Mouse (Mus musculus): ENCODE data around the gene Parp9. TPM values are rescaled to one million over a fixed set of nuclear protein-coding genes. Genes with fewer than 3 reads are reported as not detected.
"Not testable (repeated sequence)": the region's sequence is repeated elsewhere in the genome, so short reads cannot be mapped to it uniquely, and the experiment has no call there.

Gene Parp9
- polyA plus RNA-seq (2015; fragmentation: Nextera tagmentation; extraction: Ambion mirVana) = 4.8 and 5.0 TPM in 2 replicates

GRCm38 (mm10) chr16:35938211-35939151 lies at the start of gene Parp9, which contains the start of gene Dtx3l:
TSS of gene Parp9 (plus strand) at chr16:35938470.
TSS of gene Dtx3l (minus strand) at chr16:35939151.
- Histone ChIP-seq H3K27me3 (ENCODE audit: insufficient read depth, low read length) (no peaks in the 10 kb centered on the region), H3K4me1 (ENCODE audit: insufficient read depth, low read length) (0 out of 2 replicates have a peak, but pooled peaks cover 3% of the 10 kb centered on the region), H3K36me3 (ENCODE audit: insufficient read depth, low read length) (no peaks in the 10 kb centered on the region; the same call in 1 of the 2 replicates), H3K9me3 (ENCODE audit: low read length) (no peaks in the 10 kb centered on the region), H3K4me2 (replicated peaks; ENCODE audit: low read depth, low read length) (peak within 1 kb of the TSS; percentile 81), H3K9ac (replicated peaks; ENCODE audit: low read length) (peak within 1 kb of the TSS; percentile 62), H3K27ac (ENCODE audit: low read length) (no peak within 1 kb of the TSS), H3K4me3 (ENCODE audit: low read length) (peak within 1 kb of the TSS; percentile 52)
- 2% methylated on average over 52 of the region's 52 CpGs for WGBS
- ATAC-seq (ENCODE audit: low FRiP score, low TSS enrichment) = peak; percentile 74; the same call in 1 of the 2 replicates

- 89% methylated on average over 5 of the region's 5 CpGs for WGBS
- Histone ChIP-seq H3K27ac (ENCODE audit: low read length) (no peak overlapping the region), H3K27me3 (ENCODE audit: insufficient read depth, low read length) (no peaks in the 10 kb centered on the region), H3K4me2 (replicated peaks; ENCODE audit: low read depth, low read length) (no peak overlapping the region), H3K4me3 (ENCODE audit: low read length) (no peak overlapping the region), H3K9me3 (ENCODE audit: low read length) (no peaks in the 10 kb centered on the region), H3K36me3 (ENCODE audit: insufficient read depth, low read length) (no peaks in the 10 kb centered on the region), H3K9ac (replicated peaks; ENCODE audit: low read length) (no peak overlapping the region), H3K4me1 (ENCODE audit: insufficient read depth, low read length) (no peaks in the 10 kb centered on the region)
- ATAC-seq (ENCODE audit: low FRiP score, low TSS enrichment) = no peak
These were observed 49.4 kb upstream of the Parp9 start for GRCm38 (mm10) chr16:35888910-35889309.

DNA sequence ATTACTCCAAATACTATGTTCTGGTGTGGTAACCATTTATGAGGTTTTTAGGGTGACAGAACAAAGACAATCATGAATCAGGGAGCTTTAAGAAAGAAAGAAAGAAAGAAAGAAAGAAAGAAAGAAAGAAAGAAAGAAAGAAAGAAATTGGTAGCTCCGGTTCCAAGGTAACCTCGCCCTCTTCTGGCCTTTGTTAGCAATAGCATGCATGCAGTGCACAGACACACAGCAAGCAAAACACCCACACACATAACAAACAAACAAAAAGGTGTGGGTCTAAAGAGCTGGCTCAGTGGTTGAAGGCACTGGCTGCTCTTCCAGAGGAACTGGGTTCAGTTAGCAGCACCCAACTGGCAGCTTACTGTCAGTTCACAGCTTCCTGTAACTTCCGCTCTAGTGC lies 47.6 kb upstream of the Parp9 start:
- 74% methylated on average over 3 of the region's 3 CpGs for WGBS
- Histone ChIP-seq H3K27ac (ENCODE audit: low read length) (no peak overlapping the region), H3K27me3 (ENCODE audit: insufficient read depth, low read length) (no peaks in the 10 kb centered on the region), H3K36me3 (ENCODE audit: insufficient read depth, low read length) (no peaks in the 10 kb centered on the region), H3K9ac (replicated peaks; ENCODE audit: low read length) (no peak overlapping the region), H3K4me1 (ENCODE audit: insufficient read depth, low read length) (no peaks in the 10 kb centered on the region), H3K4me2 (replicated peaks; ENCODE audit: low read depth, low read length) (no peak overlapping the region), H3K9me3 (ENCODE audit: low read length) (no peaks in the 10 kb centered on the region), H3K4me3 (ENCODE audit: low read length) (no peak overlapping the region)
- ATAC-seq (ENCODE audit: low FRiP score, low TSS enrichment) = no peak

GRCm38 (mm10) chr16:35891603-35892002 lies 46.7 kb upstream of the Parp9 start:
- not testable (repeated sequence) for H3K4me2 ChIP-seq (replicated peaks; ENCODE audit: low read depth, low read length); H3K27ac ChIP-seq (ENCODE audit: low read length); H3K9ac ChIP-seq (replicated peaks; ENCODE audit: low read length); H3K4me3 ChIP-seq (ENCODE audit: low read length); H3K4me1 ChIP-seq (ENCODE audit: insufficient read depth, low read length); H3K27me3 ChIP-seq (ENCODE audit: insufficient read depth, low read length); H3K36me3 ChIP-seq (ENCODE audit: insufficient read depth, low read length); H3K9me3 ChIP-seq (ENCODE audit: low read length); ATAC-seq (ENCODE audit: low FRiP score, low TSS enrichment)
- WGBS = 82% methylated on average over 5 of the region's 5 CpGs

DNA sequence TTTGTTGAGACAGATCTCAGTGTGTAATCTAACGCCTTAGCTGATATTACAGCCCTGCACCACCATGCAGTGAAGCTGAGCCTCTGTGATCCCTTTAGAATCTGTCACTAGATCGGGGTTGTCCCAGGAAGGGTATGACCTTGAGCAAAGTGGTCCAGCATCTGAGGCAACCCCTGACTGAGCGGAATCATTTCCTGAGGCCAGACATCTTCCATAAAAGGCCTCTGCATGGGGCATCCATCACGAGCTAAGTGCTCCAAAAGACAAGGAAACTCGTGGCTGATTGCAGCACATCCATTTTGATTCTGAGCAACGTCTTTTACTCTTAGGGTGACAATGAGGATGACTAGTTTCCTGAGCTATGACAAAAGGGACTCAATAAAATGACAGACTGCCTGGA lies 43.3 kb upstream of the Parp9 start:
- 32% methylated on average over 6 of the region's 6 CpGs for WGBS
- Histone ChIP-seq H3K9me3 (ENCODE audit: low read length) (no peaks in the 10 kb centered on the region; the same call in 1 of the 2 replicates), H3K27ac (ENCODE audit: low read length) (no peak overlapping the region), H3K36me3 (ENCODE audit: insufficient read depth, low read length) (no peaks in the 10 kb centered on the region), H3K27me3 (ENCODE audit: insufficient read depth, low read length) (peaks cover 2% of the 10 kb centered on the region; the same call in 1 of the 2 replicates), H3K4me1 (ENCODE audit: insufficient read depth, low read length) (no peaks in the 10 kb centered on the region), H3K4me2 (replicated peaks; ENCODE audit: low read depth, low read length) (no peak overlapping the region), H3K9ac (replicated peaks; ENCODE audit: low read length) (no peak overlapping the region), H3K4me3 (ENCODE audit: low read length) (no peak overlapping the region)
- ATAC-seq (ENCODE audit: low FRiP score, low TSS enrichment) = no peak

DNA sequence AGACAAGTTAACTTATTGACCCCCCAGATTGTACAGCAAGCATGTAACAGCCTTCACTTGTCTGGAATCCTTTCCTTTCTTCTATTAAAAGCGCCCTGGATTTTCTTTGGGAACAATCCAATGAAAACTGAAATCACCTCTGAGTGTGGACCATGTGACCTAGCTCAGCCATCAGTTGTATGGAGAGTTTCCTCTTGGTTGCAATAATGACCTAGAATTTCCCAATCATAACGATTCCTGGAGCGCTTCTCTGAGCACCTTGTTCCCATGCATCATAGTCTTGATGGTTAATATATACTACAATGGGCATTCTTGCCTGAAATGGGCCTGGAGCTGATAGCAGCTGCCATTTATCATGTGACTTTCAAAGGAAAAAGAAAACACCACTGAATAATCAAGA lies 37.7 kb upstream of the Parp9 start:
- no peaks in the 10 kb centered on the region for H3K4me1 ChIP-seq (ENCODE audit: insufficient read depth, low read length)
- no peaks in the 10 kb centered on the region for H3K36me3 ChIP-seq (ENCODE audit: insufficient read depth, low read length)
- 70% methylated on average over 3 of the region's 3 CpGs for WGBS
- H3K4me3 ChIP-seq (ENCODE audit: low read length) = no peak overlapping the region
- peaks cover 2% of the 10 kb centered on the region; the same call in 1 of the 2 replicates for H3K27me3 ChIP-seq (ENCODE audit: insufficient read depth, low read length)
- H3K9me3 ChIP-seq (ENCODE audit: low read length) = peaks cover 4% of the 10 kb centered on the region; the same call in 1 of the 2 replicates
- H3K9ac ChIP-seq (replicated peaks; ENCODE audit: low read length) = no peak overlapping the region
- H3K4me2 ChIP-seq (replicated peaks; ENCODE audit: low read depth, low read length) = no peak overlapping the region
- H3K27ac ChIP-seq (ENCODE audit: low read length) = no peak overlapping the region
- ATAC-seq (ENCODE audit: low FRiP score, low TSS enrichment) = no peak

DNA sequence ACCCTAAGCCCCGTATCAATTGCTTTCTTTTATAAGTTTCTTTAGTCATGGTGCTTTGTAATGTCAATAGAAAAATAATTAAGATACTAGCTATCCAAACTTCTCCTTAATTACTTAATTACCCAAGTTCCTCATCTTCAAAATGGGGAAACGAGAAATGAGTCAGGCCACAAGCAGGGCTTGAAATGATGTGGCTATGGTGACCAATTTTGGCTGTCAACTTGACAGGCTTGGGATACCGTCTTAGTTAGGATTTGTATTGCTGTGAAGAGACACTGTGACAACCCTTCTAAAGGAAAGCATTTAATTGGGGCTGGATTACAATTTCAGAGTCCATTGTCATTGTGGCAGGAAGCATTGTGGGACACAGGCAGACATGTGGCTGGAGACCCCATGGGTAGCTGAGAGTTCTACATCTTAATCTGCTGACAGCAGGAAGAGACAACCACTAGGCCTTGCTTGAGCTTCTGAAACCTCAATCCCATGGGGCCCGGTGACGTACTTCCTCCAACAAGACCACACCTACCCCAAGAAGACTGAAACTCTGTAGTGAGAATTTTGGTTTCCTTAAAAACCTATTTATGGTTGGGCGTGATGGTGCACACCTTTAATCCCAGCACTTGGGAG lies 35.1 kb upstream of the Parp9 start:
- no peaks in the 10 kb centered on the region for H3K36me3 ChIP-seq (ENCODE audit: insufficient read depth, low read length)
- 88% methylated on average over 6 of the region's 6 CpGs for WGBS

GRCm38 (mm10) chr16:35904121-35904736 lies 34.0 kb upstream of the Parp9 start:
- H3K9me3 ChIP-seq (ENCODE audit: low read length) = peaks cover 4% of the 10 kb centered on the region; the same call in 1 of the 2 replicates
- H3K27ac ChIP-seq (ENCODE audit: low read length) = no peak overlapping the region
- H3K4me3 ChIP-seq (ENCODE audit: low read length) = no peak overlapping the region
- WGBS = 68% methylated on average over 4 of the region's 4 CpGs
- no peak overlapping the region for H3K9ac ChIP-seq (replicated peaks; ENCODE audit: low read length)
- H3K27me3 ChIP-seq (ENCODE audit: insufficient read depth, low read length) = 0 out of 2 replicates have a peak, but pooled peaks cover under 1% of the 10 kb centered on the region
- ATAC-seq (ENCODE audit: low FRiP score, low TSS enrichment) = no peak
- no peaks in the 10 kb centered on the region for H3K36me3 ChIP-seq (ENCODE audit: insufficient read depth, low read length)
- H3K4me1 ChIP-seq (ENCODE audit: insufficient read depth, low read length) = no peaks in the 10 kb centered on the region; the same call in 1 of the 2 replicates
- H3K4me2 ChIP-seq (replicated peaks; ENCODE audit: low read depth, low read length) = no peak overlapping the region

More for the DNA sequence above, 35.1 kb upstream of the Parp9 start:
- no peak for ATAC-seq (ENCODE audit: low FRiP score, low TSS enrichment)
- peaks cover 2% of the 10 kb centered on the region; the same call in 1 of the 2 replicates for H3K27me3 ChIP-seq (ENCODE audit: insufficient read depth, low read length)
- no peak overlapping the region for H3K9ac ChIP-seq (replicated peaks; ENCODE audit: low read length)
- H3K4me3 ChIP-seq (ENCODE audit: low read length) = no peak overlapping the region
- peaks cover 4% of the 10 kb centered on the region; the same call in 1 of the 2 replicates for H3K9me3 ChIP-seq (ENCODE audit: low read length)
- H3K27ac ChIP-seq (ENCODE audit: low read length) = no peak overlapping the region
- no peak overlapping the region for H3K4me2 ChIP-seq (replicated peaks; ENCODE audit: low read depth, low read length)
- H3K4me1 ChIP-seq (ENCODE audit: insufficient read depth, low read length) = no peaks in the 10 kb centered on the region; the same call in 1 of the 2 replicates

DNA sequence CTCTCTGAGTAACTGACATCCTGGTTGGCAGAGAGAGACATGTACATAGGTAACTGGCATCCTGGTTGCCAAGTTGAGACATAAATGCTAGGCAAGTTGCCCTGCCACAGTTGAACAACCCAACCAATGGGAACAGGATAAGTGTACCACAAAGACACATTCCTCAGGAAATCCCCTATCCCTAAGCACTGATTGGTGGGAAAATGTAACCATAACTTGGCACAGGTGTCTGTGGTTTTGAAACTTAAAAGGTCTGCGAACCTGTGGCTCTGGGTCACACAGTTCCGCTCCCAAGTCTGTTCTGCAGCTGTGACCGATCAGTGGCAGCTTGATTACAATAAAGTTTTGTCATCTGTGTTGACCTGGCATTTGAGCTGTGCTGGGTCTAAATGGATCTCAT lies 32.9 kb upstream of the Parp9 start:
- Histone ChIP-seq H3K36me3 (ENCODE audit: insufficient read depth, low read length) (no peaks in the 10 kb centered on the region), H3K27ac (ENCODE audit: low read length) (no peak overlapping the region), H3K4me3 (ENCODE audit: low read length) (no peak overlapping the region), H3K4me2 (replicated peaks; ENCODE audit: low read depth, low read length) (no peak overlapping the region), H3K27me3 (ENCODE audit: insufficient read depth, low read length) (no peaks in the 10 kb centered on the region), H3K9ac (replicated peaks; ENCODE audit: low read length) (no peak overlapping the region), H3K9me3 (ENCODE audit: low read length) (peaks cover 10% of the 10 kb centered on the region; the same call in 1 of the 2 replicates), H3K4me1 (ENCODE audit: insufficient read depth, low read length) (no peaks in the 10 kb centered on the region; the same call in 1 of the 2 replicates)
- no peak for ATAC-seq (ENCODE audit: low FRiP score, low TSS enrichment)
- 50% methylated on average over 3 of the region's 3 CpGs for WGBS
